Mouse (Mus musculus) kidney, adult 2 months (tissue): ENCODE measurements around the gene Galr3. TPM values are rescaled to one million over a fixed set of nuclear protein-coding genes. Genes with fewer than 3 reads are reported as not detected.

Experiments used
- DNase-seq: peaks from one replicate; pipeline ENCODE4 v3.0.0; 2021
- H3K27ac ChIP-seq: fragments of 200-500 bp; 2 replicates; pipeline ENCODE4 v1.5.1; 2012; ENCODE audit warnings: low read depth, low read length, control low read depth, inconsistent platforms; ENCODE audit not compliant: insufficient read depth
- H3K27me3 ChIP-seq: fragments of 200-500 bp; replicated peaks from 2 replicates; pipeline ENCODE4 v1.6.1; 2012; ENCODE audit warnings: mild to moderate bottlenecking, moderate library complexity, low read length, inconsistent platforms; ENCODE audit not compliant: control insufficient read depth, insufficient read depth
- H3K36me3 ChIP-seq: fragments of 200-500 bp; 2 replicates; pipeline ENCODE4 v1.6.1; 2012; ENCODE audit warnings: mild to moderate bottlenecking, moderate library complexity, low read length, inconsistent platforms; ENCODE audit not compliant: control insufficient read depth, insufficient read depth
- H3K4me1 ChIP-seq: fragments of 200-500 bp; 2 replicates; pipeline ENCODE4 v1.6.1; 2011; ENCODE audit warnings: low read length; ENCODE audit not compliant: control insufficient read depth, insufficient read depth
- H3K4me3 ChIP-seq: fragments of 200-500 bp; 2 replicates; pipeline ENCODE4 v1.5.1; 2011; ENCODE audit warnings: mild to moderate bottlenecking, low read depth, low read length, control low read depth; ENCODE audit not compliant: insufficient read depth
- CTCF ChIP-seq: fragments of 200-500 bp; conservative IDR thresholded peaks from 2 replicates; pipeline ENCODE4 v1.5.1; 2011; ENCODE audit warnings: low read depth, mild to moderate bottlenecking, control low read depth, low read length, moderate library complexity, mixed read lengths; ENCODE audit not compliant: insufficient read depth, insufficient read length
- POLR2A ChIP-seq: fragments of 200-500 bp; IDR thresholded peaks from one replicate; pipeline ENCODE4 v1.6.1; 2011; ENCODE audit warnings: low read depth, low read length, control low read depth
- WGBS: fragments of 180-500 bp; shearing (Covaris S2); methylation state at CpG from one replicate; pipeline ENCODE4 v1.1.7; 2018; 5-methylcytosine and 5-hydroxymethylcytosine counted together
- polyA plus RNA-seq: library from polyadenylated mRNA; depleted of rRNA; stranded (reverse); fragments of >200 nt; gene quantifications from 2 replicates; pipeline ENCODE4 v1.2.3, GENCODE M21; 2012

Galr3 gene
- polyA plus RNA-seq, 1 experiment, result 0.64 TPM

GRCm38 (mm10) chr15:79011550-79011949 is 30.1 kb upstream of the Galr3 start:
- Histone ChIP-seq H3K27me3 (no peaks in the 10 kb centered on the region), H3K36me3 (no peaks in the 10 kb centered on the region), H3K27ac (no peak overlapping the region), H3K4me3 (no peak overlapping the region), H3K4me1 (no peaks in the 10 kb centered on the region)
- TF ChIP-seq CTCF (no peak), POLR2A (no peak)
- 64% methylated on average over 10 of the region's 10 CpGs for WGBS
- no peak for DNase-seq

GRCm38 (mm10) chr15:79013382-79013781 is 28.3 kb upstream of the Galr3 start:
- Histone ChIP-seq H3K27me3 (no peaks in the 10 kb centered on the region), H3K36me3 (no peaks in the 10 kb centered on the region), H3K27ac (no peak overlapping the region), H3K4me1 (no peaks in the 10 kb centered on the region), H3K4me3 (no peak overlapping the region)
- no peak for DNase-seq
- TF ChIP-seq CTCF (no peak), POLR2A (no peak)
- 53% methylated on average over 7 of the region's 7 CpGs for WGBS

- H3K27ac ChIP-seq, result no peak overlapping the region
These were observed 23.5 kb upstream of the Galr3 start for GRCm38 (mm10) chr15:79018191-79018590.

GRCm38 (mm10) chr15:79018886-79019285 is 22.8 kb upstream of the Galr3 start:
- 77% methylated on average over 3 of the region's 3 CpGs for WGBS
- DNase-seq, result no peak
- Histone ChIP-seq H3K27ac (no peak overlapping the region), H3K27me3 (no peaks in the 10 kb centered on the region), H3K4me1 (peaks cover 6% of the 10 kb centered on the region; the same call in 1 of the 2 replicates), H3K4me3 (no peak overlapping the region), H3K36me3 (no peaks in the 10 kb centered on the region)
- no peak for TF ChIP-seq POLR2A
- no peak for TF ChIP-seq CTCF

More at GRCm38 (mm10) chr15:79018191-79018590, 23.5 kb upstream of the Galr3 start:
- DNase-seq, result peak; percentile 13
- Histone ChIP-seq H3K4me3 (no peak overlapping the region), H3K4me1 (peaks cover 3% of the 10 kb centered on the region; the same call in 1 of the 2 replicates), H3K36me3 (no peaks in the 10 kb centered on the region), H3K27me3 (no peaks in the 10 kb centered on the region)
- TF ChIP-seq CTCF, result no peak
- no peak for TF ChIP-seq POLR2A
- WGBS, result 25% methylated on average over 4 of the region's 4 CpGs

- Histone ChIP-seq H3K27me3 (no peaks in the 10 kb centered on the region), H3K4me1 (peaks cover 12% of the 10 kb centered on the region; the same call in 1 of the 2 replicates), H3K36me3 (no peaks in the 10 kb centered on the region), H3K4me3 (no peak overlapping the region), H3K27ac (peak overlapping the region; percentile 35; the same call in 1 of the 2 replicates)
- TF ChIP-seq CTCF (no peak), POLR2A (no peak)
- peak; percentile 20 for DNase-seq
- 45% methylated on average over 10 of the region's 10 CpGs for WGBS
These were observed 18.9 kb upstream of the Galr3 start for GRCm38 (mm10) chr15:79022671-79023230.

DNA sequence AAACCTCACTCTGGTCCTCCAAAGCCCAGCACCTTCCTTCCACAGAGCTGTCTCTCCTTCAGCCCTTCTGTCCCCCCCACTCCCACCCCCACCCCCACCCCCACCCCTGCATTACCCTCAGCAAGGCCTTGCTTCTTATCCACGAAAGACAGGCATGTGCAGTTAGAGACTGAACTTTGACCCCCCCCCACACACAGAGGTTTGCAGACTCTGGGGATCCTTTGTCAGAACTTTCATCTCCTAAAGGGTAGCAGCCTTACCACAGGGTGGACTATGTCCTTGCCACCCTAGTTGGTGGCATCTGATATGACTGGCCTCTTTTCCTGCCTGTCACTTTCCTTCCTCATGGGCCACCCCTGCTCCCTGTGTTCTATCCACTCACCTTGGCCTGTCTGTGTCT is 18.3 kb upstream of the Galr3 start:
- Histone ChIP-seq H3K4me1 (peaks cover 12% of the 10 kb centered on the region; the same call in 1 of the 2 replicates), H3K36me3 (no peaks in the 10 kb centered on the region), H3K27me3 (no peaks in the 10 kb centered on the region), H3K4me3 (no peak overlapping the region), H3K27ac (peak overlapping the region; percentile 35; the same call in 1 of the 2 replicates)
- TF ChIP-seq CTCF (no peak), POLR2A (no peak)
- peak; percentile 61 for DNase-seq
- 59% methylated on average over 1 of the region's 1 CpGs for WGBS

GRCm38 (mm10) chr15:79025687-79026308 is 15.9 kb upstream of the Galr3 start:
- 23% methylated on average over 15 of the region's 18 CpGs for WGBS
- Histone ChIP-seq H3K36me3 (no peaks in the 10 kb centered on the region), H3K4me1 (peaks cover 12% of the 10 kb centered on the region; the same call in 1 of the 2 replicates), H3K4me3 (peak overlapping the region; percentile 3; the same call in 1 of the 2 replicates), H3K27me3 (no peaks in the 10 kb centered on the region), H3K27ac (peak overlapping the region; percentile 89)
- peak; percentile 45 for DNase-seq
- TF ChIP-seq CTCF (no peak), POLR2A (no peak)
